Mouse (Mus musculus): ENCODE data around the gene Olfr279.
A peak's percentile ranks its signal among the peaks of the same experiment; 100 is the strongest.

The Olfr279 gene

DNA sequence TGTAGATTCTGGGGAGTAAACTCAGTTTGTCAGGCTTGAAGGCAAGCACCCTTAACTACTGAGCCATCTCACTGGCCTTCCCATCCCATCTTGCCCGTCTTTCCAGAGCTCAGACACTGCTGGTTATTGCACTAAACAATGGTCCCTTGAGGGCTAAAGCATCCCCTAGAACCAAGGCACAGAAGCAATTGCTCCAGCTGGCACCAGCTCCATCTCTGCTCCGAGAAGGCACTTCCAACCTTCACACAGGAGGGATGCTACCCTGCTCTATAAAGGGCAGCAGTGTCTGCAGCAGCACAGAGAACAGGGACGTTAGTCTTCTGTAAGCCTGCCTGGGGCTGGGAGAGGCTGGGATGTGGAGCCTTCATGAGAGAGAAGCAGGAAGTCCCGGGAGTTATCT, at the start of gene Olfr279:
TSS of gene Olfr279 (plus strand) at position 301 of the 400 bp plus-strand sequence.
- no peak for DNase-seq

DNA sequence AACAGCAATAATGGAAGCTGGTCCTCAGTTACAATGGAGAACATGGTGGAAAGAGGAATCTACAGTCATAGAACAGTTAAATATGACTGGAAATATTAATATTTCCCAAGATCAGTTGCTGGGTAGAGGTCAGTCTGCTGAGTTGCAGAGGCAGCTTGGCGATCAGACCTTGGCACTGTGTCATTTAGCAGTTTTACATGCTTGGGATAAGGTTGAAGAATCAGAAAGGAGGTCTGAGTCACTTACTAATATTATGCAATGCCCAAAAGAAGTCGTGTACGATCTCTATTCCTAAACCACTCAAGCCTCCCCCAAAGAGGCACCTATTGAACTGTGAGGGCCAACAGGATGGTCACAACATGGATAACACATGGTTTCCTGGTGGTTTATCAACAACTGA, 47.6 kb upstream of the Olfr279 start:
- no peak for DNase-seq

GRCm38 (mm10) chr15:98448521-98448920, 43.7 kb upstream of the Olfr279 start:
- DNase-seq: no peak

DNA sequence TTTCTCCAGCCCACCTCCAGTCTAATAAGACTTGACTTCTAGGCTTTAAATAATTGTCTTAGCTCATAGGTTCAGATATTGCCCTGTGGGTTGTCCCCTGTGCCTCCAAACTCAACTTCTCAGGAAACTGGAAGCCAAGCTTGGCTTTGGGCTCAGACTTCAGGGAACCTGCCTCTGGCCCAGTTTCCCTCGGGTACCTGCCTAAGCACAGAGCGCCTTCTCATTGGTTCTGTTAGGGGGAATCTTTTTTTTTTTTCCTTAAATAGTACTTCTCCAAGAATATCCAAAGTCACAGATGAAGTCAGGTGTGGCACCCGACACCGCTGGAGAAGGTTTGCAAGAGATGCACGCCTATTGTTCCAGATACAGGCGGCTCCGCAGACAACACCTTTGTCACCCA, 39.9 kb upstream of the Olfr279 start, which contains the start of gene Olfr281:
TSS of gene Olfr281 (plus strand) at position 301 of the 400 bp plus-strand sequence.
- DNase-seq: no peak

- no peak for DNase-seq
Measured at GRCm38 (mm10) chr15:98469596-98469995, 22.6 kb upstream of the Olfr279 start, which contains the start of gene OR5BS1P. Gene OR5BS1P (plus strand): TSS chr15:98469896.

DNA sequence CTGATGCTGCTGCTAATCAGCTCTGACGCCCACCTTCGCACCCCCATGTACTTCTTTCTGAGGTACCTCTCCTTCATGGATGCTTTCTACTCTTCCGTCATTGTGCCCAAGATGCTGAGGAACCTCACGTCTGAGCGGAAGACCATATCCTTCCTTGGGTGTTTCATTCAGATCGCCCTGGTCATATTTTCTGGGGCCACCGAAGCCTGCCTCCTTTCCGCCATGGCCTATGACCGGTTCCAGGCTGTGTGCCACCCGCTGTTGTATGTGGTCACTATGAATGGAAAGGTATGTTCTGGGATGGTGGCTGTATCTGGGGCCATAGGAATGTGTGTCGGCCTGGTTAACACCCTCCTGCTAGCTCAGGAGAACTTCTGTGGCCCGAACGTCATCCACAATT, 20.7 kb upstream of the Olfr279 start:
- DNase-seq: no peak

- DNase-seq: no peak
Measured at GRCm38 (mm10) chr15:98474958-98475357, 17.2 kb upstream of the Olfr279 start.

GRCm38 (mm10) chr15:98475382-98475781, 16.8 kb upstream of the Olfr279 start:
- peak; percentile 39 for DNase-seq

GRCm38 (mm10) chr15:98476281-98476680, 15.9 kb upstream of the Olfr279 start:
- no peak for DNase-seq

GRCm38 (mm10) chr15:98479568-98480102, 12.6 kb upstream of the Olfr279 start:
- no peak for DNase-seq

DNA sequence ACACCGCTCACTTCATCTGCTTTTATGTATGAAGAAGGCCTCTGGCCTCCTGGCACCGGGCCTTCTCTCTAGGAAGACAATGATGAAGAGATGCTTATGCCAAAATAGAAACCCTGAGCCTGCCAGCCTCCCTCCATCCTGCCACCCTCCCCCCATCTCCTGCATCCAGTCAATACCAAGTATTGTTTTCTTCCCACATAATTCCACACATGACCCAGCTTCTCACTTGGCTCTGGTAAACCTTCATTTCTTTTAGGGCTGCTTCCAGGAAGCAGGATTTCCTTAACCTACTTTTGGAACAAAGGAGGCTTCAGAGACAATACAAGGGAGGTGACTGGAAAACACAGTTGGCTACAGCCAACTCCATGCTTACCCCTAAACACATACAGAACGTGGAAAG, 9.5 kb upstream of the Olfr279 start, which contains the start of gene Lalba:
TSS of gene Lalba (minus strand) at position 21 of the 400 bp plus-strand sequence.
- no peak for DNase-seq

DNA sequence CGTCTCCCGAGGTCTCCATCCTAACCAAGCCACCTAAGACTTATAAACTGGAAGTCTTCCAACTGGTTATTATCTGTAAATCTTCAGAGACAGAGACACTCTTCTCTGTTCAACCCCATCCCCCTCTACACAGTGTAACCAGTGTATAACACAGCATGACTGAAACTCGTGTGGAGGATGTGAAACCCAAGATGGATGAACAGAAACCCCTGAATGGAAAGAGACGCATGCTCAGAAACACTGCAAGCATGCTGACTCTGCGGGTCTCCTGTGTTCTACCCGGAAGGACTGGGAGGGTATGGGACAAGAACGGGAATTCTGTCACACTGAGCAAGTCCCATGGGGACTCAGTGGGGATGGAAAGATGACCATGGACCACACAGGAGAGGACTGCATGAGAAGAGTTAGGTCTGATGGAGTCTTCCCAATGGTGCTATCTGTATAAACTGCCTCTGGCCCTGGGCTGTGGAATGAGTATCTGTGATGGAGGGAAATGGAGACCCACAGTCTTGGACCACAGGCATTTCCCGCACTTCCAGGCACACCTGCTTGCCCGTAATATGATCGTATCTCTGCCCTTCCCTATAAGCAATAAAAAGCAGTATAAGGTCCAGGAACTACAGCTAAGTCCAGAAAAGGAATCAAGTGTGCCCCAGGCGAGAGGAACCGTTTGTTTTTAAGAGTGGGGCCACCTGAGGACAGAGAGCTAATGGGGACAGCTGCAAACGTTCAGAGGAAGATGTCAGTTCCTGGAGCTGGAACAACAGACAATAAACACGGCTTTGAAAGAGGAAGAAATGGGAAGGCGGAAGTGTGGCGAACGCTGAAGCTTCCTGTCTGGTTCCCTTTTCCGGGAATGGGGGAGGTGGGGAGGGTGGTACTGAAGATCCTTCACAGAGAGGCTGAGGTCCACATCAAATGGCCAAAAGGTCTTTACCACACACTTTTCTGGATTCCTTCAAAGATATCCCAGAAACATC, 8.0 kb upstream of the Olfr279 start:
- DNase-seq: no peak

- DNase-seq: no peak
Measured at GRCm38 (mm10) chr15:98486433-98487021, 5.7 kb upstream of the Olfr279 start.

DNA sequence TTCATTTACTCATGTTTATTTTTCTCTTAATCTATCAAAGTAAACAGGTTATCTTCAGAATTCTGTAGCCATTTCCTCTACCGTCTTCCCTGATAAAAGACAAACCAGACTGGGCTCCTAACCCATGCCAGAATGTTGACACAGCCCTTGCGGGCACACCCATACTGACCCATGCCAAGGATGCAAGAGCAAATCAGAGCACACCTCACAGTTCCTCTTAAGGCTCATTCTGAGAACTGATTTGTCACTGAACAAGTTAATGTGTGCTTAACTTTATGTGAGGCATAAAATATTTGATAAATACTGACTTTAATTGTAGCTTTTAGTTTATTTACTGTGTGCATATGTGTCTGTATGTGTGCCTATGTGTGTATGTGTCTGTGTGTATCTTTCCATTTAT, 870 bp upstream of the Olfr279 start:
- no peak for DNase-seq

DNA sequence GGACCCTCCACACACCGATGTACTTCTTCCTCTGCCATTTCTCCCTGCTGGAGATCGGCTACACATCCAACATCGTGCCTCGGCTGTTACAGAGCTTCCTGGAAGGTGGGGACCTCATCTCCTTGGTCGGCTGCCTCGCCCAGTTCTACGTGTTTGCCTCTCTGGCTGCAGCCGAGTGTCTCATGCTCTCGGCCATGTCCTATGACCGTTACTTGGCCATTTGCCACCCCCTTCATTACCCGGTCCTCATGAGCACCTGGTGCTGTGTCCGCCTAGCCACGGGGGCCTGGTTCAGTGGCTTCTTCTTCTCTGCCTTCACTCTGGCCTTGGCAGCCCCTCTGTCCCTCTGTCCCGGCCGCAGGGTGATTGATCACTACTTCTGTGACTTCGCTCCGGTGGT, 5.4 kb downstream of the Olfr279 start:
- DNase-seq: no peak

DNA sequence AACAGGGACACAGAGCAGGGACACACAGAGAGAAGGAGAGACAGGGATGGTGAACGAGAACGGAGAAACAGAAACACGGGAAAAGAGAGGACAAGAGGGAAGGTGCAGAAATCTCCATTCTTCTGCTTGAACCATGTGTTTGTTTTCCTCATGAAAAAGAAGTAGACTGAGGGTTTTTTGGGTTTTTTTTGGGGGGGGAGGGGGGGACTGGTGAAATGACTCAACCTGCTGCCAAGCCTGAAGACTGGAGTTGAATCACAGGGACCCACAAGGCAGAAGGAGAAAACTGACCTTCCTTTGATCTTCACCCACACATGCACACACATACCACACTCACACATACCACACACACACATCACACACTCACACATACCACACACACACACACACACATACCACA, 11.1 kb downstream of the Olfr279 start:
- DNase-seq: no peak

GRCm38 (mm10) chr15:98504514-98504913, 12.3 kb downstream of the Olfr279 start:
- peak; percentile 79 for DNase-seq

DNA sequence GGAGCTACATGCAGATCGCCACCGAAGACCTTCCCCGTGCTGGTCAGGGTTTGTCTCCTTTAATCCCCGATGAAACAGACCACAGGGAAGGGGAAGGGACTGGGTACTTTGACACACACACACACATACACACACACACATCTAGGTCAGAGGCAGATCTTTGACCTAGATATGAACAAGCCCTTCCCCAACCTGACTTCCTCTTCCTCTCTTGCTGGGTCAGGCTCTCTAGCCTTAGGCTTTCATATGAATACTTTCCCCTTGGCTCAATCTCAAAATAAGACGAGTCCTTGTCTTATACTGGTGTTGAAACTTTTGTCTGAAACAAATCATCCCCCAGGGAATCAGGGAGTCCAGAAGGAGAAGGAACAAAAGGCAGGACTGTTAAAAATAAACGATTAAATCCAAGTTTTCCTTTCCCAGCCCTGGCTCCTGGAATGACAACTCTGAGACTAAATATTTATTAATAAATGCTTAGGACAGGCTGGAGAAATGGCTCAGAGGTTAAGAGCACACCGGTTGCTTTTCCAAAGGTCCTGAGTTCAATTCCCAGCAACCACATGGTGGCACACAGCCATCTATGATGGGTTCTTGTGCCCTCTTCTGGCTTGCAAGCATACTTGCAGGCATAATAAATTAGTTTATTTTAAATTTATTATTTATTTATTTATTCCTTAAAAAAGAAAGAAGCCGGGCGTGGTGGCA, 14.2 kb downstream of the Olfr279 start:
- no peak for DNase-seq

DNA sequence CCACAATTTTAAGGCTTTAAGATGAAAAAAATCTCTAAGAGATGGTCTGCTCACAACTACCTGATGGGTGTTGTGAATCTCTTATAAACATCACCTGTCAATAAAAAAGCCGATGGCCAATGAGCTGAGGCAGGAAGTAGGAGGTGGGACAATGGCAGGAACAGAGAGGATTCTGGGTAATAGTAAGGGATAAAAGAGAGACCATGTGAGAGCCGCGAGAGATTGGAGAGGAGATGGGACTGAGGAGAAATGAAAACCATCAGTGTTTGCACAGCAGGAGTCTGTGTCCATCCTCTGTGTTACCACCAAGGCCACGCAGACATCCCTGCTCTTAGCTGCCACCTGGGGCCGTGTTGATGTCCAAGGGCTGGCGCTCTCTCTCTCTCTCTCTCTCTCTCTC, 15.1 kb downstream of the Olfr279 start:
- DNase-seq: no peak

DNA sequence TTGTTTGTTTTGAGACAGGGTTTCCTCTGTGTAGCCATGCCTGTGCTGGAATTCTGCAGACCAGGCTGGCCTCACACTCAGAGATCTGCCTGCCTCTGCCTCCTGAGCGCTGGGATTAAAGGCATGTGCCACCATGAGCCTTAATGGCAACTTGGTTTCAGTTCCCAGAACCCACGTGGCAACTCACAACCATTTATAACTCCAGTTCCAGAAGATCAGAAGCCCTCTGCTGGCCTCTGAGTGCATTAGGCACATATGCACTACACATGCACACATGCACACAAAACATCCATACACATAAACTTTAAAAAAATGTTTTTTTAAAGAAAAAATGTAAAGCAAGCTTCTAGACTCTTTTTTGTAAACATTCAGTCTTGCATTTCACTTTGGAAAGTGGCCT, 17.2 kb downstream of the Olfr279 start:
- DNase-seq: no peak

DNA sequence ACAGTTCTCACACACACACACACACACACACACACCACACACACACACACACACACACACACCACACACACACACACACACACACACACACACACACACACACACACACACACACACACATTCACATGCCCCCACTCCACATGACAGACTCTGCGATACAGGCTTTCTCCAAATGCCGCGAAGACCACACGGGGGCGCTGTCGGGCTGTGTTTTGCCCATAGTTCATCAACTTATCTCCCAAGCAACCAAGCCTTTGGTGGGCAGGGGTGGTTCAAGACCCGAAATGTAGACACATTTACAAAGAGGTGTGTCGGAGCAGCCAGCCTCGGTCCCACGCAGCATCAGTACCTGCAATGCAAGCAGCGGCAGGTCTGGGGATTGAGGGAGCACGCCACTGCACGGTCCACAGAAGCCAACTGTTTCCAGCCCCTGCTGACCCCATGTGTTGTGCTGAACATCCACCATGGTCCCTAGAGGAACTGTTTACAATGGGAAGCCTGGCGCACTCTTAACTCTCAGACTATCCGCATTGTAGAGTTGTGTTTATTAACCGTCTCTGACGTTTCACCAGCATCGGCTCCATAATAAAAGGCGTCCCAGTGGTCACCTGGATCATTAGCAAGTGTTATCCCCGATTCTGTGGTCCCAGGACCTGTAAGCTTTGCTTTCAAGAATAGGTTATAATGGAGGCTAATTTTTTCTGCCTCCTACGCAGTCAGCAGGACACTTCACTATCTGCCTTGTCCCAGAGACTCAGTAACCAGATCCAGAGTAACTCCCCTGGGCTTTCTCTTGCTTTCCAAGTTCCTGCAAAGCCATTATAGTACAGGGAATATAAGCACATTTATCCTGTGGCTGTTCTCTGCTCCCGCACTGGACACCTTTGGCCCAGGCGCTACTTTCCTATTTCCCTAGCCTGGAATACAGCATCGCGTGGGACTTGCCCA, 18.5 kb downstream of the Olfr279 start:
- peak; percentile 81 for DNase-seq

GRCm38 (mm10) chr15:98511386-98511928, 19.3 kb downstream of the Olfr279 start:
- DNase-seq: no peak
